Mouse (Mus musculus): ENCODE measurements around the gene Gm9857. TPM values are rescaled to one million over a fixed set of nuclear protein-coding genes. Genes with fewer than 3 reads are reported as not detected.

Gm9857 gene
- not detected in 2 replicates for polyA plus RNA-seq (2015; fragmentation: Nextera tagmentation; extraction: Ambion mirVana)

GRCm38 (mm10) chr3:108940001-108940633, at the start of gene Gm9857:
Gm9857 (minus strand) TSS chr3:108940445.

GRCm38 (mm10) chr3:108939573-108939972, 672 bp downstream of the Gm9857 start, which contains the start of gene Henmt1:
Henmt1 (plus strand) TSS chr3:108939873.

GRCm38 (mm10) chr3:108911548-108912413, 28.5 kb downstream of the Gm9857 start, which contains the start of gene Prpf38b:
Prpf38b (minus strand) TSS chr3:108911727.

Other genes with a start within 250 kb of the Gm9857 start
- gene Gpsm2, start 218.1 kb downstream of the Gm9857 start, polyA plus RNA-seq (2015; fragmentation: Nextera tagmentation; extraction: Ambion mirVana): 48.0 and 52.1 TPM in 2 replicates
- 1.4 and 1.9 TPM in 2 replicates for gene Aknad1, start 200.8 kb downstream of the Gm9857 start, polyA plus RNA-seq (2015; fragmentation: Nextera tagmentation; extraction: Ambion mirVana)
- 39.5 and 42.2 TPM in 2 replicates for gene Stxbp3, start 99.9 kb downstream of the Gm9857 start, polyA plus RNA-seq (2015; fragmentation: Nextera tagmentation; extraction: Ambion mirVana)
- gene Fndc7, start 50.4 kb downstream of the Gm9857 start, polyA plus RNA-seq (2015; fragmentation: Nextera tagmentation; extraction: Ambion mirVana): 0.13 and 0.18 TPM in 2 replicates
- gene Prpf38b, start 28.7 kb downstream of the Gm9857 start, polyA plus RNA-seq (2015; fragmentation: Nextera tagmentation; extraction: Ambion mirVana): 28.0 and 41.8 TPM in 2 replicates
- gene Henmt1, start 572 bp downstream of the Gm9857 start, polyA plus RNA-seq (2015; fragmentation: Nextera tagmentation; extraction: Ambion mirVana): 0.12 and 0.34 TPM in 2 replicates
- gene Fam102b, start 87.2 kb upstream of the Gm9857 start, polyA plus RNA-seq (2015; fragmentation: Nextera tagmentation; extraction: Ambion mirVana): 13.8 and 13.9 TPM in 2 replicates
- gene Slc25a54, start 140.0 kb upstream of the Gm9857 start, polyA plus RNA-seq (2015; fragmentation: Nextera tagmentation; extraction: Ambion mirVana): not detected in 2 replicates
- 35.4 and 48.2 TPM in 2 replicates for gene Slc25a24, start 182.7 kb upstream of the Gm9857 start, polyA plus RNA-seq (2015; fragmentation: Nextera tagmentation; extraction: Ambion mirVana)

All from urinary bladder, postnatal 0 days (tissue).